Mouse (Mus musculus) CH12.LX (cell line): ENCODE data around the gene Bank1. TPM values are rescaled to one million over a fixed set of nuclear protein-coding genes. Genes with fewer than 3 reads are reported as not detected.

Experiments
- DNase-seq: peaks from one replicate; pipeline ENCODE4 v3.0.0-alpha.2; 2013; ENCODE audit errors: extremely low read depth
- H3K27ac ChIP-seq: 2 replicates; pipeline ENCODE4 v1.5.1; 2012; ENCODE audit warnings: low read depth, mild to moderate bottlenecking, control low read depth, moderate library complexity; ENCODE audit not compliant: insufficient read depth
- H3K27me3 ChIP-seq: replicated peaks from 2 replicates; pipeline ENCODE3; 2012; ENCODE audit warnings: inconsistent platforms
- H3K36me3 ChIP-seq, 2 experiments: replicated peaks in 1 of 2; 2 replicates each; pipeline versions ENCODE3 to v1.6.1; 2012; ENCODE audit warnings: inconsistent platforms in 1 of 2, low read length in 1 of 2, mild to moderate bottlenecking in 1 of 2, mixed read lengths in 1 of 2, moderate library complexity in 1 of 2; ENCODE audit not compliant: control insufficient read depth in 1 of 2, insufficient read depth in 1 of 2
- H3K4me1 ChIP-seq, 2 experiments: 2 replicates each; pipeline ENCODE4 v1.6.1; 2012; ENCODE audit warnings: inconsistent platforms in 1 of 2, moderate library complexity in 1 of 2; ENCODE audit not compliant: insufficient read depth in 2 of 2, control insufficient read depth in 1 of 2
- H3K4me2 ChIP-seq: 2 replicates; pipeline ENCODE4 v1.6.1; 2012; ENCODE audit warnings: low read depth, mild to moderate bottlenecking, control low read depth; ENCODE audit not compliant: poor library complexity, insufficient read depth, severe bottlenecking
- H3K4me3 ChIP-seq, 3 experiments: fragments of 150-350 bp in 1 of 3; sonication (generic) in 1 of 3; replicated peaks in 1 of 3; 2 replicates each; pipeline versions ENCODE3 to v1.5.1; 2011 to 2012; ENCODE audit warnings: low read depth in 2 of 3, low read length in 2 of 3, mild to moderate bottlenecking in 2 of 3, moderate library complexity in 2 of 3, control low read depth in 1 of 3, improper control_type of control experiment in 1 of 3, inconsistent platforms in 1 of 3, mixed read lengths in 1 of 3; ENCODE audit not compliant: poor library complexity in 1 of 3
- H3K79me2 ChIP-seq: replicated peaks from 2 replicates; pipeline ENCODE4 v1.6.1; 2012; ENCODE audit warnings: mild to moderate bottlenecking, moderate library complexity; ENCODE audit not compliant: control insufficient read depth, poor library complexity, insufficient read depth, severe bottlenecking; ENCODE audit errors: extremely low read depth
- H3K9ac ChIP-seq: 2 replicates; pipeline ENCODE4 v1.6.1; 2012; ENCODE audit warnings: low read depth, mild to moderate bottlenecking, control low read depth, moderate library complexity; ENCODE audit not compliant: insufficient read depth
- H3K9me3 ChIP-seq: replicated peaks from 2 replicates; pipeline ENCODE3; 2012; ENCODE audit warnings: low read length, inconsistent platforms, mixed read lengths
- BHLHE40 ChIP-seq: IDR thresholded peaks from 2 replicates; pipeline ENCODE4 v1.6.1; 2011; ENCODE audit warnings: mild to moderate bottlenecking, low read depth, low read length, improper control_type of control experiment
- CHD1 ChIP-seq: IDR thresholded peaks from 2 replicates; pipeline ENCODE4 v1.6.1; 2012; ENCODE audit warnings: low read depth, low read length, improper control_type of control experiment, inconsistent platforms
- CHD2 ChIP-seq: IDR thresholded peaks from 2 replicates; pipeline ENCODE4 v1.6.1; 2011; ENCODE audit warnings: low read length, improper control_type of control experiment
- CTCF ChIP-seq, 2 experiments: IDR thresholded peaks in 1 of 2; conservative IDR thresholded peaks in 1 of 2; 2 replicates each; pipeline ENCODE4 v1.5.1; 2011 to 2012; ENCODE audit warnings: low read depth in 2 of 2, low read length in 2 of 2, improper control_type of control experiment in 1 of 2, inconsistent platforms in 1 of 2, mild to moderate bottlenecking in 1 of 2, moderate library complexity in 1 of 2
- EP300 ChIP-seq: IDR thresholded peaks from 2 replicates; pipeline ENCODE4 v1.6.1; 2011; ENCODE audit warnings: low read length, improper control_type of control experiment
- GABPA ChIP-seq: IDR thresholded peaks from 2 replicates; pipeline ENCODE4 v1.6.1; 2012; ENCODE audit warnings: low read depth, low read length, improper control_type of control experiment, inconsistent platforms; ENCODE audit not compliant: insufficient replicate concordance
- IRF4 ChIP-seq: IDR thresholded peaks from 2 replicates; pipeline ENCODE4 v1.6.1; 2014; ENCODE audit warnings: low read depth, mild to moderate bottlenecking, inconsistent platforms, low read length, improper control_type of control experiment
- JUN ChIP-seq: IDR thresholded peaks from 2 replicates; pipeline ENCODE4 v1.6.1; 2011; ENCODE audit warnings: low read depth, mild to moderate bottlenecking, low read length, improper control_type of control experiment, moderate library complexity; ENCODE audit not compliant: insufficient read depth
- MAFK ChIP-seq: IDR thresholded peaks from 2 replicates; pipeline ENCODE4 v1.6.1; 2011; ENCODE audit warnings: low read length, improper control_type of control experiment; ENCODE audit not compliant: insufficient replicate concordance
- MAX ChIP-seq: IDR thresholded peaks from 2 replicates; pipeline ENCODE4 v1.6.1; 2011; ENCODE audit warnings: low read length, improper control_type of control experiment
- MEF2A ChIP-seq: IDR thresholded peaks from 2 replicates; pipeline ENCODE4 v1.6.1; 2014; ENCODE audit warnings: low read depth, mild to moderate bottlenecking, inconsistent platforms, low read length, improper control_type of control experiment, borderline replicate concordance
- MYC ChIP-seq: IDR thresholded peaks from 2 replicates; pipeline ENCODE4 v1.6.1; 2011; ENCODE audit warnings: low read depth, mild to moderate bottlenecking, improper control_type of control experiment, low read length
- NELFE ChIP-seq: IDR thresholded peaks from 2 replicates; pipeline ENCODE4 v1.6.1; 2011; ENCODE audit warnings: low read depth, low read length, improper control_type of control experiment
- PAX5 ChIP-seq: IDR thresholded peaks from 2 replicates; pipeline ENCODE4 v1.6.1; 2012; ENCODE audit warnings: low read length, inconsistent platforms, mixed read lengths
- POLR2A ChIP-seq: IDR thresholded peaks from 2 replicates; pipeline ENCODE4 v1.6.1; 2011; ENCODE audit warnings: low read depth, mild to moderate bottlenecking, improper control_type of control experiment, low read length
- RAD21 ChIP-seq: IDR thresholded peaks from 2 replicates; pipeline ENCODE4 v1.6.1; 2011; ENCODE audit warnings: low read depth, mild to moderate bottlenecking, low read length, improper control_type of control experiment, moderate library complexity
- SIN3A ChIP-seq: IDR thresholded peaks from 2 replicates; pipeline ENCODE4 v1.6.1; 2012; ENCODE audit warnings: low read length, improper control_type of control experiment, inconsistent platforms
- SMC3 ChIP-seq: IDR thresholded peaks from 2 replicates; pipeline ENCODE4 v1.6.1; 2011; ENCODE audit warnings: low read depth, low read length, improper control_type of control experiment
- TBP ChIP-seq: conservative IDR thresholded peaks from 2 replicates; pipeline ENCODE4 v1.6.1; 2011; ENCODE audit warnings: low read depth, low read length, improper control_type of control experiment
- UBTF ChIP-seq: IDR thresholded peaks from 2 replicates; pipeline ENCODE4 v1.6.1; 2012; ENCODE audit warnings: low read depth, mild to moderate bottlenecking, inconsistent platforms, low read length, improper control_type of control experiment, moderate library complexity
- USF1 ChIP-seq: IDR thresholded peaks from 2 replicates; pipeline ENCODE4 v1.6.1; 2014; ENCODE audit warnings: low read depth, mild to moderate bottlenecking, inconsistent platforms, low read length, improper control_type of control experiment
- USF2 ChIP-seq: conservative IDR thresholded peaks from 2 replicates; pipeline ENCODE4 v1.6.1; 2011; ENCODE audit warnings: low read depth, low read length, improper control_type of control experiment
- ZC3H11A ChIP-seq: IDR thresholded peaks from 2 replicates; pipeline ENCODE4 v1.6.1; 2012; ENCODE audit warnings: low read depth, mild to moderate bottlenecking, inconsistent platforms, low read length, improper control_type of control experiment
- ZKSCAN1 ChIP-seq: IDR thresholded peaks from 2 replicates; pipeline ENCODE4 v1.6.1; 2012; ENCODE audit warnings: low read depth, inconsistent platforms, low read length, improper control_type of control experiment, borderline replicate concordance
- ZMIZ1 ChIP-seq: IDR thresholded peaks from 2 replicates; pipeline ENCODE4 v1.6.1; 2012; ENCODE audit warnings: low read depth, mild to moderate bottlenecking, inconsistent platforms, low read length, improper control_type of control experiment
- ZNF384 ChIP-seq: IDR thresholded peaks from 2 replicates; pipeline ENCODE4 v1.6.1; 2012; ENCODE audit warnings: low read depth, low read length, improper control_type of control experiment, inconsistent platforms
- dilution Hi-C: fragments of 300-500 bp; cut with MboI; formaldehyde crosslinking; loops from 2 replicates; pipeline ENCODE4 v1.14.3; 2020; ENCODE audit warnings: low sequenced_read_pairs; ENCODE audit not compliant: extremely low pct_unique_long_range_greater_than_20kb, extremely low pct_ligation_motif_present
- in situ Hi-C: fragments of 300-500 bp; cut with MboI; formaldehyde crosslinking; loops from 3 replicates; pipeline ENCODE4 v1.14.3; 2019; ENCODE audit warnings: low sequenced_read_pairs, low pct_ligation_motif_present, low pct_unique_long_range_greater_than_20kb, mixed read lengths
- polyA plus RNA-seq: library from polyadenylated mRNA; unstranded; fragments of >175 nt; gene quantifications from 2 replicates; pipeline ENCODE4 v1.2.1, GENCODE M21; 2012; ENCODE audit warnings: low read depth; ENCODE audit not compliant: insufficient read length
- total RNA-seq, 2 experiments: library from RNA; depleted of rRNA; stranded (reverse); fragments of 300-350 nt in 1 of 2; fragments of >200 nt in 1 of 2; gene quantifications; 2 replicates each; pipeline ENCODE4 v1.2.3; 2012 to 2014

The Bank1 gene
- total and polyA plus RNA-seq, 3 experiments, result 13.1 to 36.2 (median 27.3) TPM

DNA sequence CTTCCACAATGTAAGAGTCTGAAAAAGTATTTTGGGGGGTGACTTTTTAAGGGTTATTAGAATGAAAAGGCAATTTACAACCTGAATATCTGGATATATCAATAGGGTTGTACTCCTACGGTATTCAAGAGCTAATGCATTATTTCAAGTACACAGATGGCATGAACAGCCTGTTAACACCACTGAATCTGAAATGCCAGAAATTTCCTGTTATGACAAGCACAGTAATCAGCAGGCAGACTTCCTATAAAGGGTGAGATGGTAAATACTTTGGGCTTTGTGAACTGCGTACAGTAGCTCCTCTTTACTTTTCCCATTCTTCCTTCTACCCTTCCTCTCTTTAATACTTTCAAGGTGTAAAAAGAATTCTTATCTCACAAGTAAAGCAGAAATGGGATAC, 30.6 kb downstream of the Bank1 start:
- TF ChIP-seq CTCF (conservative IDR thresholded peaks at IDR 0.05 in 1 of 2, IDR thresholded peaks at IDR 0.05 in 1 of 2; ENCODE audit: low read depth in 2 of 2, low read length in 2 of 2) (no peak), MAFK (no peak), ZC3H11A (no peak), IRF4 (no peak), POLR2A (no peak), SMC3 (no peak), USF1 (no peak), EP300 (no peak), MAX (no peak), UBTF (no peak), MEF2A (no peak), NELFE (no peak), RAD21 (no peak)
- Histone ChIP-seq H3K27ac (no peak overlapping the region), H3K4me1 (peaks cover 8 to 19% of the 10 kb centered on the region in 2 experiments), H3K9ac (no peak overlapping the region), H3K27me3 (no peaks in the 10 kb centered on the region), H3K79me2 (0 out of 2 replicates have a peak, but pooled peaks cover 2% of the 10 kb centered on the region), H3K4me2 (no peak overlapping the region), H3K4me3 (no peak overlapping the region), H3K9me3 (no peaks in the 10 kb centered on the region), H3K36me3 (peaks cover 5 to 7% of the 10 kb centered on the region in 2 experiments)
- in situ Hi-C loops, result no loop called here
- DNase-seq, result no peak
- dilution Hi-C loops, result no loop called here

DNA sequence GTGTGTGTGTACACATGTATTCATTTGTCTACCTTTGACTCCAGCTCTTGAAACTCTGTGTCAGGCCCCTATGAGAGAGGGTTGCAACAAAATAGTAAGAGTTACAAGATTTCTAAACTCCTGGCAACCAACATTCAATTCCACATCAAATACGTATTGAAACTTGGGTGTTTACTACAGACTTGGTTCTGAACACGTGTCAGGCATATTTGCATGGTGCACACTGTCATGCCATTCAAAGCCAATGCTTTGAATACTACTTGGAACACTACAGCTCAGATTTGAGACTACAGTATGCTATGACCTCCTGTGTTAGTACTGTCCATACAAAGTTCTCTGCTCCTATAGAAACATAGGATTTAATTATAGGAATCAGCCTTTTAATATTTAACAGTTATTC, 38.0 kb downstream of the Bank1 start:
- Histone ChIP-seq H3K4me3 (no peak overlapping the region), H3K4me1 (peaks cover 2 to 36% of the 10 kb centered on the region in 2 experiments; a peak in 3 of 4 replicates), H3K4me2 (no peak overlapping the region), H3K36me3 (peaks cover 0 to 12% of the 10 kb centered on the region in 2 experiments), H3K79me2 (no peaks in the 10 kb centered on the region), H3K27me3 (no peaks in the 10 kb centered on the region), H3K9me3 (no peaks in the 10 kb centered on the region), H3K9ac (no peak overlapping the region), H3K27ac (no peak overlapping the region)
- dilution Hi-C loops, result no loop called here
- in situ Hi-C loops, result no loop called here
- no peak for TF ChIP-seq ZMIZ1
- no peak for TF ChIP-seq JUN
- no peak for TF ChIP-seq TBP
- no peak for TF ChIP-seq ZNF384
- no peak for TF ChIP-seq GABPA
- TF ChIP-seq ZKSCAN1, result no peak
- TF ChIP-seq USF2, result peak; percentile 25; the same call in 1 of the 2 replicates
- TF ChIP-seq EP300, result no peak
- no peak for TF ChIP-seq ZC3H11A
- no peak for TF ChIP-seq PAX5
- TF ChIP-seq USF1, result no peak
- TF ChIP-seq RAD21, result no peak
- no peak for TF ChIP-seq CHD1
- no peak for TF ChIP-seq SMC3
- peak; percentile 43; the same call in 1 of the 2 replicates for TF ChIP-seq MYC
- peak; percentile 87 for TF ChIP-seq MAX
- TF ChIP-seq SIN3A, result no peak
- peak; percentile 81 for TF ChIP-seq BHLHE40
- TF ChIP-seq CHD2, result no peak
- TF ChIP-seq, all 38 proteins: peak for 4
- DNase-seq, result peak; percentile 37
